Mouse (Mus musculus) MEL (cell line): ENCODE measurements around the gene Dnah5. TPM values are rescaled to one million over a fixed set of nuclear protein-coding genes. Genes with fewer than 3 reads are reported as not detected.

Source experiments
- DNase-seq: peaks from one replicate; pipeline ENCODE4 v3.0.0; 2011; ENCODE audit warnings: low read depth, low spot score
- H3K27ac ChIP-seq: 2 replicates; pipeline ENCODE4 v1.5.1; 2012; ENCODE audit warnings: low read depth, mild to moderate bottlenecking, control low read depth, low read length, moderate library complexity; ENCODE audit not compliant: control insufficient read depth
- H3K27me3 ChIP-seq, 2 experiments: fragments of 150-350 bp in 1 of 2; sonication (generic) in 1 of 2; 2 replicates each; pipeline ENCODE4 v1.6.1; 2012; ENCODE audit warnings: low read length in 2 of 2, mild to moderate bottlenecking in 2 of 2, improper control_type of control experiment in 1 of 2, moderate library complexity in 1 of 2; ENCODE audit not compliant: insufficient read depth in 2 of 2, control insufficient read depth in 1 of 2
- H3K36me3 ChIP-seq, 2 experiments: 2 replicates each; pipeline ENCODE4 v1.6.1; 2012 to 2014; ENCODE audit warnings: low read length in 2 of 2, improper control_type of control experiment in 1 of 2, inconsistent platforms in 1 of 2, mild to moderate bottlenecking in 1 of 2; ENCODE audit not compliant: insufficient read depth in 2 of 2, control insufficient read depth in 1 of 2
- H3K4me1 ChIP-seq, 2 experiments: fragments of 150-350 bp in 1 of 2; sonication (generic) in 1 of 2; 2 replicates each; pipeline ENCODE4 v1.6.1; 2012; ENCODE audit warnings: low read length in 2 of 2, improper control_type of control experiment in 1 of 2, mild to moderate bottlenecking in 1 of 2; ENCODE audit not compliant: insufficient read depth in 2 of 2, control insufficient read depth in 1 of 2
- H3K4me3 ChIP-seq, 2 experiments: fragments of 150-350 bp in 1 of 2; sonication (generic) in 1 of 2; 2 replicates each; pipeline ENCODE4 v1.5.1; 2012; ENCODE audit warnings: low read depth in 2 of 2, low read length in 2 of 2, mild to moderate bottlenecking in 2 of 2, moderate library complexity in 2 of 2, control low read depth in 1 of 2, improper control_type of control experiment in 1 of 2; ENCODE audit not compliant: control insufficient read depth in 1 of 2, insufficient read depth in 1 of 2
- H3K79me2 ChIP-seq: 2 replicates; pipeline ENCODE4 v1.6.1; 2012; ENCODE audit warnings: mild to moderate bottlenecking, low read length, moderate library complexity; ENCODE audit not compliant: control insufficient read depth, poor library complexity, insufficient read depth
- H3K9ac ChIP-seq: 2 replicates; pipeline ENCODE4 v1.6.1; 2012; ENCODE audit warnings: low read depth, mild to moderate bottlenecking, control low read depth, low read length, moderate library complexity; ENCODE audit not compliant: control insufficient read depth, poor library complexity, severe bottlenecking
- H3K9me3 ChIP-seq: fragments of 150-350 bp; sonication (generic); replicated peaks from 2 replicates; pipeline ENCODE4 v1.6.1; 2012; ENCODE audit warnings: mild to moderate bottlenecking, low read length, improper control_type of control experiment, moderate library complexity; ENCODE audit not compliant: insufficient read depth
- BHLHE40 ChIP-seq: IDR thresholded peaks from 2 replicates; pipeline ENCODE4 v1.6.1; 2012; ENCODE audit warnings: low read depth, mild to moderate bottlenecking, inconsistent platforms, low read length, improper control_type of control experiment, borderline replicate concordance
- CHD2 ChIP-seq: IDR thresholded peaks from 2 replicates; pipeline ENCODE4 v1.6.1; 2011; ENCODE audit warnings: low read length, improper control_type of control experiment
- E2F4 ChIP-seq: IDR thresholded peaks from 2 replicates; pipeline ENCODE4 v1.6.1; 2011; ENCODE audit warnings: low read depth, low read length, improper control_type of control experiment, borderline replicate concordance
- EP300 ChIP-seq, 2 experiments: IDR thresholded peaks; 2 replicates each; pipeline ENCODE4 v1.6.1; 2011; ENCODE audit warnings: improper control_type of control experiment in 2 of 2, low read length in 2 of 2, low read depth in 1 of 2, mild to moderate bottlenecking in 1 of 2
- MAX ChIP-seq: IDR thresholded peaks from 2 replicates; pipeline ENCODE4 v1.6.1; 2011; ENCODE audit warnings: low read length, improper control_type of control experiment
- MAZ ChIP-seq: IDR thresholded peaks from 2 replicates; pipeline ENCODE4 v1.6.1; 2012; ENCODE audit warnings: low read depth, mild to moderate bottlenecking, inconsistent platforms, low read length, improper control_type of control experiment
- MEF2A ChIP-seq: IDR thresholded peaks from 2 replicates; pipeline ENCODE4 v1.6.1; 2014; ENCODE audit warnings: low read depth, mild to moderate bottlenecking, inconsistent platforms, low read length, improper control_type of control experiment; ENCODE audit not compliant: poor library complexity, insufficient replicate concordance, severe bottlenecking; ENCODE audit errors: extremely low read depth
- MYB ChIP-seq: IDR thresholded peaks from 2 replicates; pipeline ENCODE4 v1.6.1; 2011; ENCODE audit warnings: mild to moderate bottlenecking, low read depth, low read length, improper control_type of control experiment
- NRF1 ChIP-seq: IDR thresholded peaks from 2 replicates; pipeline ENCODE4 v1.6.1; 2014; ENCODE audit warnings: low read depth, mild to moderate bottlenecking, inconsistent platforms, low read length, improper control_type of control experiment, moderate library complexity; ENCODE audit not compliant: poor library complexity, insufficient read depth, severe bottlenecking
- POLR2A ChIP-seq, 2 experiments: IDR thresholded peaks; 2 replicates each; pipeline ENCODE4 v1.6.1; 2011 to 2012; ENCODE audit warnings: low read length in 2 of 2, mild to moderate bottlenecking in 2 of 2, control low read depth in 1 of 2, improper control_type of control experiment in 1 of 2, low read depth in 1 of 2, moderate library complexity in 1 of 2; ENCODE audit not compliant: control insufficient read depth in 1 of 2, insufficient read depth in 1 of 2, poor library complexity in 1 of 2
- POLR2AphosphoS5 ChIP-seq: IDR thresholded peaks from 2 replicates; pipeline ENCODE4 v1.6.1; 2012; ENCODE audit warnings: low read depth, borderline replicate concordance, mild to moderate bottlenecking, inconsistent platforms, low read length, moderate library complexity, mixed read lengths
- RAD21 ChIP-seq: IDR thresholded peaks from 2 replicates; pipeline ENCODE4 v1.6.1; 2011; ENCODE audit warnings: mild to moderate bottlenecking, low read depth, low read length, improper control_type of control experiment
- RCOR1 ChIP-seq: IDR thresholded peaks from 2 replicates; pipeline ENCODE4 v1.6.1; 2012; ENCODE audit warnings: low read depth, mild to moderate bottlenecking, inconsistent platforms, low read length, improper control_type of control experiment
- SIN3A ChIP-seq: IDR thresholded peaks from 2 replicates; pipeline ENCODE4 v1.6.1; 2012; ENCODE audit warnings: low read length, improper control_type of control experiment, inconsistent platforms
- TCF12 ChIP-seq: IDR thresholded peaks from 2 replicates; pipeline ENCODE4 v1.6.1; 2014; ENCODE audit warnings: low read depth, mild to moderate bottlenecking, inconsistent platforms, low read length, improper control_type of control experiment, moderate library complexity
- UBTF ChIP-seq: IDR thresholded peaks from 2 replicates; pipeline ENCODE4 v1.6.1; 2012; ENCODE audit warnings: low read depth, mild to moderate bottlenecking, inconsistent platforms, low read length, improper control_type of control experiment, moderate library complexity, borderline replicate concordance; ENCODE audit not compliant: insufficient read depth
- ZC3H11A ChIP-seq: IDR thresholded peaks from 2 replicates; pipeline ENCODE4 v1.6.1; 2012; ENCODE audit warnings: low read depth, mild to moderate bottlenecking, inconsistent platforms, low read length, improper control_type of control experiment
- ZKSCAN1 ChIP-seq: IDR thresholded peaks from 2 replicates; pipeline ENCODE4 v1.6.1; 2012; ENCODE audit warnings: low read depth, mild to moderate bottlenecking, inconsistent platforms, low read length, improper control_type of control experiment, moderate library complexity
- polyA plus RNA-seq, 2 experiments: library from polyadenylated mRNA; stranded (reverse) in 1 of 2; unstranded in 1 of 2; fragments of >175 nt in 1 of 2; fragments of >200 nt in 1 of 2; gene quantifications; 2 replicates each; pipeline versions ENCODE4 v1.2.1 to v1.2.4; 2012; ENCODE audit warnings: low replicate concordance in 2 of 2, low read depth in 1 of 2; ENCODE audit not compliant: insufficient read length in 2 of 2, insufficient read depth in 1 of 2, missing spikeins in 1 of 2
- total RNA-seq: library from RNA; depleted of rRNA; stranded (reverse); fragments of 300-350 nt; gene quantifications from 2 replicates; pipeline ENCODE4 v1.2.3, GENCODE M21; 2012

The Dnah5 gene
- total and polyA plus RNA-seq, 3 experiments: not detected

DNA sequence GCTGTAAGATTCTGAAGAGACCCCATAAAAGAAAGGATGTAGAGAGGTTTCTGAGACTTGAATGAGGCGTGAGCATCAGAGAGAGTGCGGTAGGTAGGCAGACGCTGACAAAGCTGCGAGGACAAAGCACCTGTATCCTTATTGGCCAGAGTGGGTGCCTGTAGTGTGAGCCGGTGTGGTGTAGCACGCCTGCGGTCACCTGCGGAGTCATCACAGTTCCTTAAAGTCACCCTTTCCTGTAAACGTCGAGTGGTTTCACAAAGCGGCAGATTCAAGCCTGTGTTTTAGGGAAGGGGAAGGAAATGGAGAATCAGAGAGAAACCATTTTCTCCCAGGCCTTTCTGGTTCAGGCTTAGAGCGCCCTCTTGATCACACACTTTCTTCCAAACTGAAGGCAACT lies 13.9 kb upstream of the Dnah5 start (continued):
- TF ChIP-seq BHLHE40: no peak
- no peak for TF ChIP-seq ZKSCAN1
- no peak for TF ChIP-seq POLR2AphosphoS5

DNA sequence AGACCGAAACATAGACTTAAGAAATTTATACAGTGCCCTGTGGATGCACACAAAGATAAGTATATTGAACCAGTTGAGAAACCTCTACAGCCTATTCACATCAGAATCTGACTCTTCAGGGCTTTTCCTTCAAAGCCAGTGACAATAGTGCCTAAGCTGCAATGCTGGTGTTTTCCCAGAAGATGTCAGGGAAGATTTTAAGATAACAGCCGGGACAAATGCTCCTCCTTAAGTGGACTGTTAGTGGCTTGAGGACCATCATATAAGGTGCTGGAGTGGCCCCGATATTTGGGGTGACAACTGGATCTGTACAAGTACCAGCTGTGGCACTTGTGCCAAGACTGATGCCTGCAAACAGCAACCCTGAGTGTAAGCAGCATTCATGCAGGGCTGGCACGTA lies 4.9 kb upstream of the Dnah5 start:
- H3K27ac ChIP-seq: no peak overlapping the region
- H3K36me3 ChIP-seq: no peaks in the 10 kb centered on the region
- H3K79me2 ChIP-seq: no peaks in the 10 kb centered on the region
- DNase-seq: no peak
- no peak for TF ChIP-seq E2F4
- TF ChIP-seq RCOR1: no peak
- TF ChIP-seq BHLHE40: no peak
- no peak for TF ChIP-seq CHD2
- no peak for TF ChIP-seq ZC3H11A
- no peak for TF ChIP-seq POLR2A (IDR thresholded peaks at IDR 0.05; ENCODE audit: control insufficient read depth in 1 of 2, insufficient read depth in 1 of 2, low read depth in 1 of 2, low read length in 2 of 2, poor library complexity in 1 of 2)
- TF ChIP-seq MEF2A: no peak
- no peak for TF ChIP-seq MYB
- TF ChIP-seq TCF12: no peak
- no peak for TF ChIP-seq EP300 (IDR thresholded peaks at IDR 0.05; ENCODE audit: low read depth in 1 of 2, low read length in 2 of 2)
- no peak for TF ChIP-seq ZKSCAN1
- TF ChIP-seq MAX: no peak
- no peak for TF ChIP-seq MAZ
- no peak for TF ChIP-seq RAD21
- no peak for TF ChIP-seq NRF1
- no peak for TF ChIP-seq UBTF
- TF ChIP-seq SIN3A: no peak
- H3K9me3 ChIP-seq: no peaks in the 10 kb centered on the region
- H3K4me1 ChIP-seq: no peaks in the 10 kb centered on the region
- H3K9ac ChIP-seq: no peak overlapping the region
- H3K27me3 ChIP-seq: no peaks in the 10 kb centered on the region
- H3K4me3 ChIP-seq: no peak overlapping the region

DNA sequence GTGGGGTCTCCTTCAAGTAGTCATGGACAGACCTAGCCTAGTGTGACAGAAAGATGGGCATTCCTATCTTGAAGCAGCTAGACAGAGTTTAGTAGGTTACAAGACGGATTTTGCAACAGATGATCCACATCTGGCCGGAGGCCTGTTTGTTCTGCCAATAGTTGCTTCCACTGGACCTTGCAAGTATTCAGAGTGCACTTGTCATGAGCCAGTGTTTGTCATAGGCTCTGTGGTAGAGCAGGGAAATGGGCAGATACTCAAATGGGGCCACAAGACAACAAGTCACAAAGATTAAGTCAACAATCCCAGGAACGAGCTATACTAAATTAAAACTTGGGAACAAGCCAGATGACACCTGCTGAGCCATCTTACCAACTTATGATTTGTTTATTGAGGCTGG lies 1.1 kb downstream of the Dnah5 start:
- Histone ChIP-seq H3K9me3 (no peaks in the 10 kb centered on the region), H3K4me3 (no peak overlapping the region), H3K27me3 (no peaks in the 10 kb centered on the region), H3K9ac (no peak overlapping the region), H3K27ac (no peak overlapping the region), H3K36me3 (no peaks in the 10 kb centered on the region), H3K4me1 (no peaks in the 10 kb centered on the region), H3K79me2 (no peaks in the 10 kb centered on the region)
- no peak for DNase-seq
- TF ChIP-seq POLR2AphosphoS5: no peak
- TF ChIP-seq POLR2A (IDR thresholded peaks at IDR 0.05; ENCODE audit: control insufficient read depth in 1 of 2, insufficient read depth in 1 of 2, low read depth in 1 of 2, low read length in 2 of 2, poor library complexity in 1 of 2): no peak
- no peak for TF ChIP-seq ZKSCAN1
- no peak for TF ChIP-seq MAZ
